Mouse (Mus musculus) liver, embryonic 14.5 days (tissue): Measurements from ENCODE around the gene Kctd20. TPM values are rescaled to one million over a fixed set of nuclear protein-coding genes. Genes with fewer than 3 reads are reported as not detected.
"Not testable (repeated sequence)": the region's sequence is repeated elsewhere in the genome, so short reads cannot be mapped to it uniquely, and the experiment has no call there.

Experiments used
- ATAC-seq: fragments of 200-750 bp; cut with Nextera tagmentation; 2 replicates; pipeline ENCODE4 v1.8.0; 2017; ENCODE audit warnings: moderate number of reproducible peaks, mild to moderate bottlenecking, moderate library complexity; ENCODE audit not compliant: insufficient read depth
- DNase-seq, 3 experiments: peaks; one replicate each; pipeline ENCODE4 v3.0.0-alpha.2; 2012 to 2013; ENCODE audit warnings: low read depth in 3 of 3, low spot score in 3 of 3
- H3K27ac ChIP-seq: fragments of 300-500 bp; sonication (generic); 2 replicates; pipeline ENCODE4 v1.5.1; 2014; ENCODE audit warnings: moderate library complexity, mild to moderate bottlenecking, control low read depth, inconsistent platforms
- H3K27me3 ChIP-seq: fragments of 300-500 bp; sonication (generic); 2 replicates; pipeline ENCODE4 v1.6.1; 2014; ENCODE audit warnings: mild to moderate bottlenecking, low read length, moderate library complexity; ENCODE audit not compliant: control insufficient read depth, insufficient read depth
- H3K36me3 ChIP-seq: fragments of 300-500 bp; sonication (generic); replicated peaks from 2 replicates; pipeline ENCODE4 v1.6.1; 2014; ENCODE audit warnings: low read depth; ENCODE audit not compliant: control insufficient read depth, insufficient read depth
- H3K4me1 ChIP-seq, 2 experiments: fragments of 200-500 bp in 1 of 2; fragments of 300-500 bp in 1 of 2; sonication (generic) in 1 of 2; replicated peaks; 2 replicates each; pipeline ENCODE4 v1.6.1; 2012 to 2014; ENCODE audit warnings: antibody characterized with exemption in 1 of 2, inconsistent platforms in 1 of 2, low read length in 1 of 2; ENCODE audit not compliant: control insufficient read depth in 2 of 2, insufficient read depth in 2 of 2
- H3K4me2 ChIP-seq: fragments of 300-500 bp; sonication (generic); 2 replicates; pipeline ENCODE4 v1.6.1; 2014; ENCODE audit warnings: low read depth, mild to moderate bottlenecking, control low read depth, moderate library complexity
- H3K4me3 ChIP-seq, 2 experiments: fragments of 200-500 bp in 1 of 2; fragments of 300-500 bp in 1 of 2; sonication (generic) in 1 of 2; 2 replicates each; pipeline ENCODE4 v1.5.1; 2012 to 2014; ENCODE audit warnings: low read depth in 2 of 2, low read length in 2 of 2, mild to moderate bottlenecking in 2 of 2, control low read depth in 1 of 2, inconsistent platforms in 1 of 2, moderate library complexity in 1 of 2; ENCODE audit not compliant: insufficient read depth in 1 of 2
- H3K9ac ChIP-seq: fragments of 300-500 bp; sonication (generic); replicated peaks from 2 replicates; pipeline ENCODE4 v1.6.1; 2014; ENCODE audit warnings: mild to moderate bottlenecking, control low read depth, moderate library complexity
- H3K9me3 ChIP-seq: fragments of 300-500 bp; sonication (generic); 2 replicates; pipeline ENCODE4 v1.6.1; 2016; ENCODE audit warnings: low read length, mixed read lengths; ENCODE audit not compliant: control insufficient read depth
- CTCF ChIP-seq: IDR thresholded peaks from 2 replicates; pipeline ENCODE4 v1.5.1; 2016; ENCODE audit warnings: antibody characterized with exemption, low read depth, control low read depth
- EP300 ChIP-seq: IDR thresholded peaks from 2 replicates; pipeline ENCODE4 v1.6.1; 2016; ENCODE audit warnings: antibody characterized with exemption, low read depth
- WGBS: fragments of 180-500 bp; shearing (Covaris S2); extraction: QIAGEN DNeasy Blood & Tissue Kit; methylation state at CpG from one replicate; pipeline ENCODE4 v1.1.7; 2014; ENCODE audit not compliant: insufficient replicate concordance; 5-methylcytosine and 5-hydroxymethylcytosine counted together
- polyA plus RNA-seq, 2 experiments: library from polyadenylated mRNA; depleted of rRNA in 1 of 2; stranded (reverse) in 1 of 2; unstranded in 1 of 2; fragments of >200 nt; fragmentation: Nextera tagmentation in 1 of 2; extraction: Ambion mirVana in 1 of 2; gene quantifications; 2 replicates each; pipeline versions ENCODE4 v1.2.1 to v1.2.3; 2012 to 2014

Kctd20 gene
- polyA plus RNA-seq, 2 experiments = 30.4 to 55.3 TPM

- DNase-seq = no peak
- H3K4me1 ChIP-seq = no peaks in the 10 kb centered on the region
- H3K4me2 ChIP-seq = no peak overlapping the region
- no peak overlapping the region for H3K9ac ChIP-seq
- H3K36me3 ChIP-seq = peaks cover 50% of the 10 kb centered on the region
- 85% methylated on average over 4 of the region's 4 CpGs for WGBS
- no peak overlapping the region for H3K4me3 ChIP-seq
- H3K9me3 ChIP-seq = no peaks in the 10 kb centered on the region
- TF ChIP-seq EP300 = no peak
- H3K27ac ChIP-seq = no peak overlapping the region
- no peaks in the 10 kb centered on the region for H3K27me3 ChIP-seq
- no peak for ATAC-seq
Observed at GRCm38 (mm10) chr17:28988291-28988690, 36.5 kb downstream of the Kctd20 start.

- 75% methylated on average over 3 of the region's 3 CpGs for WGBS
- DNase-seq (no peak), ATAC-seq (no peak)
- no peak overlapping the region for H3K27ac ChIP-seq
- no peak overlapping the region for H3K4me2 ChIP-seq
- H3K4me3 ChIP-seq = no peak overlapping the region
- TF ChIP-seq CTCF (no peak), EP300 (no peak)
- H3K9me3 ChIP-seq = no peaks in the 10 kb centered on the region
- H3K27me3 ChIP-seq = no peaks in the 10 kb centered on the region
- no peaks in the 10 kb centered on the region for H3K4me1 ChIP-seq
- H3K36me3 ChIP-seq = peaks cover 48% of the 10 kb centered on the region
- H3K9ac ChIP-seq = no peak overlapping the region
Observed at GRCm38 (mm10) chr17:28988996-28989395, 37.2 kb downstream of the Kctd20 start.

GRCm38 (mm10) chr17:28990060-28990459, 38.3 kb downstream of the Kctd20 start:
- peaks cover 48% of the 10 kb centered on the region for H3K36me3 ChIP-seq

GRCm38 (mm10) chr17:28991286-28991685, 39.5 kb downstream of the Kctd20 start:
- Histone ChIP-seq H3K4me3 (no peak overlapping the region), H3K4me2 (no peak overlapping the region), H3K9ac (no peak overlapping the region), H3K36me3 (peaks cover 41% of the 10 kb centered on the region), H3K27me3 (no peaks in the 10 kb centered on the region), H3K4me1 (no peaks in the 10 kb centered on the region), H3K9me3 (no peaks in the 10 kb centered on the region), H3K27ac (no peak overlapping the region)
- DNase-seq (no peak), ATAC-seq (no peak)
- 55% methylated on average over 9 of the region's 9 CpGs for WGBS
- TF ChIP-seq CTCF = no peak
- no peak for TF ChIP-seq EP300

More at GRCm38 (mm10) chr17:28990060-28990459, 38.3 kb downstream of the Kctd20 start:
- WGBS = 78% methylated on average over 4 of the region's 4 CpGs
- no peaks in the 10 kb centered on the region for H3K4me1 ChIP-seq
- H3K27ac ChIP-seq = no peak overlapping the region
- no peak overlapping the region for H3K9ac ChIP-seq
- no peak for ATAC-seq
- H3K27me3 ChIP-seq = no peaks in the 10 kb centered on the region
- no peak for DNase-seq
- no peak overlapping the region for H3K4me2 ChIP-seq
- no peak overlapping the region for H3K4me3 ChIP-seq
- no peaks in the 10 kb centered on the region for H3K9me3 ChIP-seq
- TF ChIP-seq EP300 (no peak), CTCF (no peak)

GRCm38 (mm10) chr17:28992105-28992504, 40.4 kb downstream of the Kctd20 start:
- 84% methylated on average over 7 of the region's 7 CpGs for WGBS
- Histone ChIP-seq H3K4me3 (no peak overlapping the region), H3K27ac (no peak overlapping the region), H3K36me3 (peaks cover 38% of the 10 kb centered on the region), H3K27me3 (no peaks in the 10 kb centered on the region), H3K9ac (no peak overlapping the region), H3K4me2 (no peak overlapping the region), H3K4me1 (no peaks in the 10 kb centered on the region), H3K9me3 (no peaks in the 10 kb centered on the region)
- ATAC-seq (no peak), DNase-seq (no peak)
- TF ChIP-seq CTCF (no peak), EP300 (no peak)

- H3K27me3 ChIP-seq, ATAC-seq, H3K4me3 ChIP-seq, H3K27ac ChIP-seq, H3K4me2 ChIP-seq, DNase-seq, H3K9me3 ChIP-seq, H3K9ac ChIP-seq, H3K4me1 ChIP-seq: not testable (repeated sequence)
- peaks cover 38% of the 10 kb centered on the region for H3K36me3 ChIP-seq
- 89% methylated on average over 1 of the region's 1 CpGs for WGBS
Observed at GRCm38 (mm10) chr17:28993004-28993403, 41.3 kb downstream of the Kctd20 start.
